7 mouse cellular contexts compared by ENCODE assay signal in the genomic region with DNA sequence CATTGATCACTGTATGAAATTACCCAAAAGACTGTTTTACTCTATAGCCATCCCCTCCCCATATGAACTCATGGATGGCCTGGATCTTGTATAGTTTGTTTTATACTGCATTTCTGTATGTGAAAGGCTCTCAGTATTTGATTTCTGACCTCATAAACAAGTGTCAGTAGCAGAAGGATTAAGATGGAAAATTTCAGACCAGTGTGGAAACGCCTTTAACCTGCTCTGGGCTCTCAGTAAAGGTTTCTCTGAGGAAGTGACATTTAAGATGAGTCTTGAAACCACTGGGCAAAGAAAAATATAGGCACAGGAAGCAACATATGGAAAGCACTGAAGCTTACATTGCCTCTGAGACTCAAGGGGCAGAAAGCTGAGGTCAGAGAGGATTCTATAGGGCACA. TPM values are rescaled to one million over a fixed set of nuclear protein-coding genes. Genes with fewer than 3 reads are reported as not detected.
DNase-seq lines count a peak whose midpoint lies in the region; ATAC-seq and TF ChIP-seq lines count a peak whose summit lies in the region.

No protein-coding gene starts in this region.

- peak overlapping the region; percentile 66 for H3K4me2 ChIP-seq in kidney, embryonic 15.5 days
- no peak overlapping the region; the same call in 1 of the 2 replicates for H3K4me2 ChIP-seq in forebrain, embryonic 11.5 days (ENCODE audit: low read depth, low read length, severe bottlenecking)
- peak overlapping the region; percentile 61 for H3K4me2 ChIP-seq in liver, embryonic 15.5 days

- no peak for TF ChIP-seq CTCF in brain, embryonic 14.5 days (IDR thresholded peaks at IDR 0.05; ENCODE audit: borderline replicate concordance, extremely low read depth, insufficient read depth, insufficient read length)

- H3K27me3 ChIP-seq in kidney, embryonic 15.5 days, result no peaks in the 10 kb centered on the region
- no peaks in the 10 kb centered on the region for H3K27me3 ChIP-seq in forebrain, embryonic 11.5 days (ENCODE audit: control insufficient read depth, insufficient read depth, low read length)
- no peaks in the 10 kb centered on the region for H3K27me3 ChIP-seq in liver, embryonic 15.5 days

- no peak overlapping the region for H3K9ac ChIP-seq in kidney, embryonic 15.5 days
- no peak overlapping the region; the same call in 1 of the 2 replicates for H3K9ac ChIP-seq in forebrain, embryonic 11.5 days (ENCODE audit: low read length)
- 0 out of 2 replicates have a peak overlapping the region, but pooled peaks have one; percentile 96 for H3K9ac ChIP-seq in liver, embryonic 15.5 days

- 34% methylated on average over 1 of the region's 1 CpGs for WGBS in kidney, embryonic 15.5 days
- WGBS in forebrain, embryonic 11.5 days, result 79% methylated on average over 1 of the region's 1 CpGs
- 71% methylated on average over 1 of the region's 1 CpGs for WGBS in liver, embryonic 15.5 days (ENCODE audit: insufficient replicate concordance)

- no peak for TF ChIP-seq POLR2A in brain, embryonic 14.5 days (IDR thresholded peaks at IDR 0.05; ENCODE audit: borderline replicate concordance, extremely low read depth, insufficient read depth, insufficient read length, poor library complexity, severe bottlenecking)

- H3K27ac ChIP-seq in kidney, embryonic 15.5 days, result peak overlapping the region; percentile 96
- H3K27ac ChIP-seq in forebrain, embryonic 11.5 days (ENCODE audit: low read depth, low read length), result peak overlapping the region; percentile 68; the same call in 1 of the 2 replicates
- H3K27ac ChIP-seq in liver, embryonic 15.5 days (replicated peaks), result 0 out of 2 replicates have a peak overlapping the region, but pooled peaks have one; percentile 95

- ATAC-seq in kidney, embryonic 15.5 days (replicated peaks; ENCODE audit: low FRiP score), result no peak
- no peak for ATAC-seq in forebrain, embryonic 11.5 days (replicated peaks; ENCODE audit: low FRiP score)
- ATAC-seq in liver, embryonic 15.5 days (ENCODE audit: insufficient read depth), result no peak
- no peak for ATAC-seq in erythroid progenitor cell, adult 5-6 weeks (replicated peaks; ENCODE audit: low FRiP score, poor library complexity, severe bottlenecking)
- no peak for ATAC-seq in granulocyte monocyte progenitor cell, adult 5-6 weeks (replicated peaks; ENCODE audit: poor library complexity, severe bottlenecking)

- no peaks in the 10 kb centered on the region for H3K36me3 ChIP-seq in kidney, embryonic 15.5 days
- no peaks in the 10 kb centered on the region for H3K36me3 ChIP-seq in forebrain, embryonic 11.5 days (ENCODE audit: control insufficient read depth, insufficient read depth, low read length)
- H3K36me3 ChIP-seq in liver, embryonic 15.5 days (replicated peaks), result no peaks in the 10 kb centered on the region

- H3K4me1 ChIP-seq in kidney, embryonic 15.5 days, result peaks cover 17% of the 10 kb centered on the region
- H3K4me1 ChIP-seq in forebrain, embryonic 11.5 days (replicated peaks; ENCODE audit: control insufficient read depth, insufficient read depth, low read length), result peaks cover 5% of the 10 kb centered on the region; the same call in 1 of the 2 replicates
- H3K4me1 ChIP-seq in liver, embryonic 15.5 days (replicated peaks), result peaks cover 26% of the 10 kb centered on the region

- no peaks in the 10 kb centered on the region for H3K9me3 ChIP-seq in kidney, embryonic 15.5 days (replicated peaks)
- no peaks in the 10 kb centered on the region for H3K9me3 ChIP-seq in forebrain, embryonic 11.5 days (ENCODE audit: control insufficient read depth, low read length)
- no peaks in the 10 kb centered on the region for H3K9me3 ChIP-seq in liver, embryonic 15.5 days (replicated peaks)

- DNase-seq in kidney, postnatal 4 days, result no peak
- DNase-seq in brain, embryonic 14.5 days (ENCODE audit: low read depth), result peak; percentile 4
- DNase-seq in forebrain, embryonic 11.5 days (ENCODE audit: low spot score), result no peak

- H3K4me3 ChIP-seq in kidney, embryonic 15.5 days (replicated peaks), result no peak overlapping the region
- H3K4me3 ChIP-seq in forebrain, embryonic 11.5 days (ENCODE audit: low read depth, low read length), result no peak overlapping the region
- H3K4me3 ChIP-seq in liver, embryonic 15.5 days (replicated peaks), result 0 out of 2 replicates have a peak overlapping the region, but pooled peaks have one; percentile 91

RNA-seq across cellular contexts. Expression of gene 2010109A12Rik, which starts 1.2 kb away (rescaled TPM):
- polyA plus RNA-seq in kidney, embryonic 15.5 days (2015; fragmentation: Nextera tagmentation; extraction: Ambion mirVana), result 2.0 and 2.5 TPM in 2 replicates
- 0.27 and 0.90 TPM in 2 replicates for polyA plus RNA-seq in brain, embryonic 14.5 days (2012; rRNA removed)
- polyA plus RNA-seq in forebrain, embryonic 11.5 days (2014; fragmentation: Nextera tagmentation; extraction: Ambion mirVana), result 1.7 and 2.7 TPM in 2 replicates
- polyA plus RNA-seq in liver, embryonic 15.5 days (2015; fragmentation: Nextera tagmentation; extraction: Ambion mirVana), result 1.1 and 1.3 TPM in 2 replicates
- total RNA-seq in erythroid progenitor cell, adult 5-6 weeks (2015; ENCODE audit: low replicate concordance), result not detected in 2 replicates
- 1.8 TPM in 1 of 2 replicates, not detected in the other for total RNA-seq in erythroid progenitor cell, adult 5-6 weeks (2017; ENCODE audit: low replicate concordance)
- not detected in 2 replicates for total RNA-seq in granulocyte monocyte progenitor cell, adult 5-6 weeks (2014; fragmentation: Nextera tagmentation)
- total RNA-seq in granulocyte monocyte progenitor cell, adult 5-6 weeks (2017), result 2.3 and 4.7 TPM in 2 replicates

RNA-seq across cellular contexts. Expression of gene Ccni, which starts 1.3 kb away (rescaled TPM):
- polyA plus RNA-seq in kidney, embryonic 15.5 days (2015; fragmentation: Nextera tagmentation; extraction: Ambion mirVana), result 111 and 124 TPM in 2 replicates
- 147 and 187 TPM in 2 replicates for polyA plus RNA-seq in brain, embryonic 14.5 days (2012; rRNA removed)
- 168 and 181 TPM in 2 replicates for polyA plus RNA-seq in forebrain, embryonic 11.5 days (2014; fragmentation: Nextera tagmentation; extraction: Ambion mirVana)
- polyA plus RNA-seq in liver, embryonic 15.5 days (2015; fragmentation: Nextera tagmentation; extraction: Ambion mirVana), result 33.1 and 34.9 TPM in 2 replicates
- total RNA-seq in erythroid progenitor cell, adult 5-6 weeks (2015; ENCODE audit: low replicate concordance), result 161 and 174 TPM in 2 replicates
- 129 and 151 TPM in 2 replicates for total RNA-seq in erythroid progenitor cell, adult 5-6 weeks (2017; ENCODE audit: low replicate concordance)
- total RNA-seq in granulocyte monocyte progenitor cell, adult 5-6 weeks (2014; fragmentation: Nextera tagmentation), result 143 and 144 TPM in 2 replicates
- total RNA-seq in granulocyte monocyte progenitor cell, adult 5-6 weeks (2017), result 139 and 145 TPM in 2 replicates

RNA-seq across cellular contexts. Expression of gene Ccng2, which starts 59.5 kb away (rescaled TPM):
- polyA plus RNA-seq in kidney, embryonic 15.5 days (2015; fragmentation: Nextera tagmentation; extraction: Ambion mirVana), result 63.8 and 65.7 TPM in 2 replicates
- 83.1 and 97.4 TPM in 2 replicates for polyA plus RNA-seq in brain, embryonic 14.5 days (2012; rRNA removed)
- polyA plus RNA-seq in forebrain, embryonic 11.5 days (2014; fragmentation: Nextera tagmentation; extraction: Ambion mirVana), result 80.7 and 84.6 TPM in 2 replicates
- 22.0 and 23.9 TPM in 2 replicates for polyA plus RNA-seq in liver, embryonic 15.5 days (2015; fragmentation: Nextera tagmentation; extraction: Ambion mirVana)
- 17.3 and 34.4 TPM in 2 replicates for total RNA-seq in erythroid progenitor cell, adult 5-6 weeks (2015; ENCODE audit: low replicate concordance)
- total RNA-seq in erythroid progenitor cell, adult 5-6 weeks (2017; ENCODE audit: low replicate concordance), result 21.1 and 27.2 TPM in 2 replicates
- 14.1 and 16.3 TPM in 2 replicates for total RNA-seq in granulocyte monocyte progenitor cell, adult 5-6 weeks (2014; fragmentation: Nextera tagmentation)
- total RNA-seq in granulocyte monocyte progenitor cell, adult 5-6 weeks (2017), result 40.9 and 47.0 TPM in 2 replicates
